9 mouse cellular contexts compared by ENCODE assay signal in the genomic region with DNA sequence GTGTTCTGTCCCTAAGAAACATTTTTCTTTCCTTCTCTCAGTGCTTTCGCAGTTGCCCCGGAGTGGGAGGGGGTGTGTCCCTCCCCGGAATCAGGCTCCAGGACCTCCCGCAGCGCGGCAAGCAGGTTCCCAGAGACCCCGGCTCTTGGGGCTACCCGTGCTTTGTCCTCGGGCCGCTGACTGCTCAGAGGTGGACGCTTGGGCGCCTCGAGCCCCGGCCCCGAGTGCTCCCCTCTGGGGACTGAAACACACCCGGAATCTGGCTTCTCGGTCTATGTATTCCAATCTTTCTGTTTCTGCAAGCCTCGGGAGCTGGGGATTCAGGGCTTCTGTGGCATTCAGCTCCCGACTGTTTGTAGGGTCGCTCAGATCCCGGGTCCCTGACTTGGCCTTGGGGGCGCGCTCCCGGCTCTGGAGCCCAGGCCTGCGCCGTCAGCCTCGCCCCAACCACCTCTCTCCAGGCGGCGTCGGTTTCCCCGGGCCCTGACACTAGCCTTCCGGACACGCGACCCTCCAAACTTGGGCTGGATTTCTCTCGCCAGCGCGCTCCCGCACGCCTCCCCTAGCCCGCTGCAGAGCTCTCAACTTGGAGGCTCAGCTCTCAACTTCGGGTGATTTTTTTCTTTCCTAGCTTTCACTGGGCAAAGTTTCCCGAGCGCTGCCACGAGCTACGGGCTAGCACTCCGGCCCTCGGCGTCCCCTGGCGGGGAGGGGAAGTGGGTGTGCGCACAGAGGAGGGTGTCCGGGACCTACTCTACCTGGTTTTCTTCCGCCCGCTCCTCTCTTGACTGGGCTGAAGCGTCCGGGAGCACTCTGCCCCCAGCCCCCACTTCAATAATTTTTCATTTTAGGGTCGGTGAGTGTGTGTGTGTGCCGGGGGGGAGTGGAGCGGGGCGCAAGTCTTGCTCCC. TPM values are rescaled to one million over a fixed set of nuclear protein-coding genes. Genes with fewer than 3 reads are reported as not detected.
DNase-seq lines count a peak whose midpoint lies in the region; ATAC-seq and TF ChIP-seq lines count a peak whose summit lies in the region.
"Had no signal": no experiment of that assay in that cellular context is flagged by ENCODE, and none has a peak within 500 bp of the region (broad histone marks: within the 10 kb centered on the region; RNA-seq: fewer than 3 reads in every experiment).

No protein-coding gene starts in this region.

- TF ChIP-seq CTCF in thymus, adult 2 months (IDR thresholded peaks at IDR 0.05; ENCODE audit: borderline replicate concordance, control insufficient read depth, extremely low read depth, insufficient read depth, low read length, poor library complexity), result no peak

- H3K9ac ChIP-seq in forebrain, embryonic 15.5 days (replicated peaks), result peak overlapping the region; percentile 97
- H3K9ac ChIP-seq in neural tube, embryonic 11.5 days (ENCODE audit: low read length), result peak overlapping the region; percentile 97

- no peak for TF ChIP-seq POLR2A in thymus, adult 2 months (IDR thresholded peaks at IDR 0.05; ENCODE audit: control insufficient read depth, extremely low read depth, insufficient read depth, low read length, poor library complexity)

- H3K4me2 ChIP-seq in forebrain, embryonic 15.5 days (replicated peaks), result peak overlapping the region; percentile 87
- peak overlapping the region; percentile 99 for H3K4me2 ChIP-seq in neural tube, embryonic 11.5 days (ENCODE audit: low read depth)

- H3K27me3 ChIP-seq in forebrain, embryonic 15.5 days, result no peaks in the 10 kb centered on the region
- no peaks in the 10 kb centered on the region for H3K27me3 ChIP-seq in neural tube, embryonic 11.5 days (ENCODE audit: control insufficient read depth, insufficient read depth, low read length)
- peaks cover 30% of the 10 kb centered on the region for H3K27me3 ChIP-seq in thymus, adult 2 months (ENCODE audit: control insufficient read depth, insufficient read depth, low read length)

- no peak for ATAC-seq in CD4-positive, CD25-positive, alpha-beta regulatory T cell, adult 4 months
- peak; percentile 26 for ATAC-seq in forebrain, embryonic 15.5 days (replicated peaks)
- peak; percentile 48 for ATAC-seq in neural tube, embryonic 11.5 days (ENCODE audit: insufficient read depth, low FRiP score, low TSS enrichment)

- peak; percentile 23 for DNase-seq in CD4-positive, CD25-positive, alpha-beta regulatory T cell, adult 2 months (ENCODE audit: low read depth, low spot score)
- peak; percentile 74 for DNase-seq in adrenal gland, postnatal 10 days
- peak; percentile 36 for DNase-seq in induced T-regulatory cell, adult 2 months (ENCODE audit: low read depth)
- peak; percentile 22 to 34 for DNase-seq in lung, adult 18-20 months
- peak; percentile 83 for DNase-seq in neural tube, embryonic 11.5 days (ENCODE audit: low spot score)
- DNase-seq in thymus, adult 2 months, result peak; percentile 50

- H3K36me3 ChIP-seq in forebrain, embryonic 15.5 days, result no peaks in the 10 kb centered on the region
- no peaks in the 10 kb centered on the region for H3K36me3 ChIP-seq in neural tube, embryonic 11.5 days (ENCODE audit: control insufficient read depth, insufficient read depth, low read length)
- no peaks in the 10 kb centered on the region for H3K36me3 ChIP-seq in thymus, adult 2 months (ENCODE audit: control insufficient read depth, insufficient read depth, low read length)

- H3K9me3 ChIP-seq in forebrain, embryonic 15.5 days, result no peaks in the 10 kb centered on the region
- no peaks in the 10 kb centered on the region for H3K9me3 ChIP-seq in neural tube, embryonic 11.5 days (ENCODE audit: control insufficient read depth, low read length)

- under 1% methylated on average over 59 of the region's 59 CpGs for WGBS in forebrain, embryonic 15.5 days
- 0% methylated on average over 59 of the region's 59 CpGs for WGBS in neural tube, embryonic 11.5 days
- under 1% methylated on average over 59 of the region's 59 CpGs for WGBS in thymus, adult 2 months

- H3K4me3 ChIP-seq in forebrain, embryonic 15.5 days, result peak overlapping the region; percentile 72
- peak overlapping the region; percentile 93 for H3K4me3 ChIP-seq in neural tube, embryonic 11.5 days (ENCODE audit: low read depth, low read length)
- peak overlapping the region; percentile 69 for H3K4me3 ChIP-seq in thymus, adult 2 months (ENCODE audit: control insufficient read depth, insufficient read depth, low read length)

- H3K4me1 ChIP-seq in forebrain, embryonic 15.5 days, result peaks cover 28% of the 10 kb centered on the region
- peaks cover 14% of the 10 kb centered on the region for H3K4me1 ChIP-seq in neural tube, embryonic 11.5 days (ENCODE audit: control insufficient read depth, insufficient read depth, low read length)
- H3K4me1 ChIP-seq in thymus, adult 2 months (replicated peaks; ENCODE audit: control insufficient read depth, insufficient read depth, low read length), result peaks cover 36% of the 10 kb centered on the region

- peak overlapping the region; percentile 98 for H3K27ac ChIP-seq in forebrain, embryonic 15.5 days (replicated peaks)
- peak overlapping the region; percentile 94 for H3K27ac ChIP-seq in neural tube, embryonic 11.5 days (ENCODE audit: low read depth, low read length)
- H3K27ac ChIP-seq in thymus, adult 2 months (ENCODE audit: control insufficient read depth, insufficient read depth, low read length), result no peak overlapping the region

RNA-seq across cellular contexts. Expression of a gene that starts 0.8 kb away (rescaled TPM):
- polyA plus RNA-seq in CD4-positive, CD25-positive, alpha-beta regulatory T cell, adult 4 months (2017; shearing (Covaris generic)), result under 1 TPM; 0.23 to 0.79 TPM
- total RNA-seq in adrenal gland, postnatal 10 days (2021), result 1 to 10 TPM; 3.3 to 4.8 TPM
- 204 and 215 TPM in 2 replicates for polyA plus RNA-seq in forebrain, embryonic 15.5 days (2015; fragmentation: Nextera tagmentation; extraction: Ambion mirVana)
- polyA plus RNA-seq in neural tube, embryonic 11.5 days (2014; fragmentation: Nextera tagmentation; extraction: Ambion mirVana), result 72.2 and 72.7 TPM in 2 replicates
- polyA plus RNA-seq in thymus, adult 2 months (2012; rRNA removed), result 2.7 and 2.8 TPM in 2 replicates

RNA-seq across cellular contexts. Expression of a gene that starts 2.2 kb away (rescaled TPM):
- not detected for polyA plus RNA-seq in CD4-positive, CD25-positive, alpha-beta regulatory T cell, adult 4 months (2017; shearing (Covaris generic))
- not detected for total RNA-seq in adrenal gland, postnatal 10 days (2021)
- polyA plus RNA-seq in forebrain, embryonic 15.5 days (2015; fragmentation: Nextera tagmentation; extraction: Ambion mirVana), result 0.26 TPM in 1 of 2 replicates, not detected in the other
- polyA plus RNA-seq in neural tube, embryonic 11.5 days (2014; fragmentation: Nextera tagmentation; extraction: Ambion mirVana), result not detected in 2 replicates
- not detected in 2 replicates for polyA plus RNA-seq in thymus, adult 2 months (2012; rRNA removed)
- polyA plus RNA-seq: large intestine, adult 2 months had no signal

Comparison
In these comparisons a context has a peak if more than half of its experiments do, and no peak if none do; other contexts are left out.
1. DNase-seq: peak in every context shown above with its lines; median percentile 83 in neural tube, embryonic 11.5 days; 74 in adrenal gland, postnatal 10 days; 50 in thymus, adult 2 months; 36 in induced T-regulatory cell, adult 2 months; 28 in lung, adult 18-20 months; 23 in CD4-positive, CD25-positive, alpha-beta regulatory T cell, adult 2 months.
2. RNA of a gene that starts 0.8 kb away (polyA plus RNA-seq): 204 to 215 TPM in forebrain, embryonic 15.5 days and 72.2 to 72.7 TPM in neural tube, embryonic 11.5 days; 2.7 to 2.8 TPM in thymus, adult 2 months and 0.23 to 0.79 TPM in CD4-positive, CD25-positive, alpha-beta regulatory T cell, adult 4 months; every median in the first group is over 10 times any median in the second.
3. Peak in every context shown above with its lines, with median percentiles within 50 percentile points of each other: H3K4me3 ChIP-seq.